Mouse (Mus musculus): ENCODE measurements around the gene Rgs13. TPM values are rescaled to one million over a fixed set of nuclear protein-coding genes. Genes with fewer than 3 reads are reported as not detected.

Rgs13 gene
- 0.65 TPM in 1 of 2 replicates, not detected in the other for polyA plus RNA-seq (2011; ENCODE audit: insufficient read depth, insufficient read length, low replicate concordance, missing spikeins)

GRCm38 (mm10) chr1:144177166-144177565 is at the start of gene Rgs13:
TSS of gene Rgs13 (minus strand) at chr1:144177372.
- 74% methylated on average over 5 of the region's 5 CpGs for WGBS
- H3K27ac ChIP-seq (ENCODE audit: control insufficient read depth, insufficient read depth, low read depth, low read length, poor library complexity) = no peak within 1 kb of the TSS
- no peak within 1 kb of the TSS for H3K4me3 ChIP-seq (replicated peaks; ENCODE audit: control insufficient read depth, low read depth, low read length)
- H3K4me1 ChIP-seq (ENCODE audit: control insufficient read depth, insufficient read depth, low read length) = no peaks in the 10 kb centered on the region
- no peak for TF ChIP-seq POLR2A (IDR thresholded peaks at IDR 0.05; ENCODE audit: borderline replicate concordance, control insufficient read depth, low read depth, low read length)
- no peak for TF ChIP-seq CTCF (IDR thresholded peaks at IDR 0.05; ENCODE audit: control insufficient read depth, insufficient read depth, low read length)

- no peak overlapping the region for H3K4me3 ChIP-seq (replicated peaks; ENCODE audit: control insufficient read depth, low read depth, low read length)
- H3K4me1 ChIP-seq (ENCODE audit: control insufficient read depth, insufficient read depth, low read length) = no peaks in the 10 kb centered on the region
- H3K27ac ChIP-seq (ENCODE audit: control insufficient read depth, insufficient read depth, low read depth, low read length, poor library complexity) = no peak overlapping the region
- no peak for TF ChIP-seq CTCF (IDR thresholded peaks at IDR 0.05; ENCODE audit: control insufficient read depth, insufficient read depth, low read length)
Measured at GRCm38 (mm10) chr1:144215230-144215629, 38.1 kb upstream of the Rgs13 start.

GRCm38 (mm10) chr1:144210912-144211311 is 33.7 kb upstream of the Rgs13 start:
- H3K4me1 ChIP-seq (ENCODE audit: control insufficient read depth, insufficient read depth, low read length) = no peaks in the 10 kb centered on the region

GRCm38 (mm10) chr1:144206281-144207061 is 29.3 kb upstream of the Rgs13 start:
- Histone ChIP-seq H3K4me1 (ENCODE audit: control insufficient read depth, insufficient read depth, low read length) (no peaks in the 10 kb centered on the region; the same call in 1 of the 2 replicates), H3K27ac (ENCODE audit: control insufficient read depth, insufficient read depth, low read depth, low read length, poor library complexity) (no peak overlapping the region), H3K4me3 (replicated peaks; ENCODE audit: control insufficient read depth, low read depth, low read length) (no peak overlapping the region)
- WGBS = 67% methylated on average over 7 of the region's 7 CpGs
- no peak for TF ChIP-seq CTCF (IDR thresholded peaks at IDR 0.05; ENCODE audit: control insufficient read depth, insufficient read depth, low read length)
- TF ChIP-seq POLR2A (IDR thresholded peaks at IDR 0.05; ENCODE audit: borderline replicate concordance, control insufficient read depth, low read depth, low read length) = no peak

More at GRCm38 (mm10) chr1:144210912-144211311, 33.7 kb upstream of the Rgs13 start:
- TF ChIP-seq CTCF (IDR thresholded peaks at IDR 0.05; ENCODE audit: control insufficient read depth, insufficient read depth, low read length) (no peak), POLR2A (IDR thresholded peaks at IDR 0.05; ENCODE audit: borderline replicate concordance, control insufficient read depth, low read depth, low read length) (no peak)
- H3K27ac ChIP-seq (ENCODE audit: control insufficient read depth, insufficient read depth, low read depth, low read length, poor library complexity) = no peak overlapping the region
- no peak overlapping the region for H3K4me3 ChIP-seq (replicated peaks; ENCODE audit: control insufficient read depth, low read depth, low read length)
- WGBS = 57% methylated on average over 3 of the region's 3 CpGs

- WGBS = 69% methylated on average over 2 of the region's 2 CpGs
- Histone ChIP-seq H3K27ac (ENCODE audit: control insufficient read depth, insufficient read depth, low read depth, low read length, poor library complexity) (no peak overlapping the region), H3K4me1 (ENCODE audit: control insufficient read depth, insufficient read depth, low read length) (no peaks in the 10 kb centered on the region; the same call in 1 of the 2 replicates), H3K4me3 (replicated peaks; ENCODE audit: control insufficient read depth, low read depth, low read length) (no peak overlapping the region)
- no peak for TF ChIP-seq CTCF (IDR thresholded peaks at IDR 0.05; ENCODE audit: control insufficient read depth, insufficient read depth, low read length)
- no peak for TF ChIP-seq POLR2A (IDR thresholded peaks at IDR 0.05; ENCODE audit: borderline replicate concordance, control insufficient read depth, low read depth, low read length)
Measured at GRCm38 (mm10) chr1:144204766-144205165, 27.6 kb upstream of the Rgs13 start.

GRCm38 (mm10) chr1:144202939-144203338 is 25.8 kb upstream of the Rgs13 start:
- H3K4me3 ChIP-seq (replicated peaks; ENCODE audit: control insufficient read depth, low read depth, low read length) = no peak overlapping the region
- TF ChIP-seq POLR2A (IDR thresholded peaks at IDR 0.05; ENCODE audit: borderline replicate concordance, control insufficient read depth, low read depth, low read length) (no peak), CTCF (IDR thresholded peaks at IDR 0.05; ENCODE audit: control insufficient read depth, insufficient read depth, low read length) (no peak)
- no peaks in the 10 kb centered on the region; the same call in 1 of the 2 replicates for H3K4me1 ChIP-seq (ENCODE audit: control insufficient read depth, insufficient read depth, low read length)
- no peak overlapping the region for H3K27ac ChIP-seq (ENCODE audit: control insufficient read depth, insufficient read depth, low read depth, low read length, poor library complexity)
- 44% methylated on average over 4 of the region's 4 CpGs for WGBS

GRCm38 (mm10) chr1:144200496-144200895 is 23.3 kb upstream of the Rgs13 start:
- no peak overlapping the region for H3K27ac ChIP-seq (ENCODE audit: control insufficient read depth, insufficient read depth, low read depth, low read length, poor library complexity)
- 1% methylated on average over 2 of the region's 2 CpGs for WGBS
- H3K4me1 ChIP-seq (ENCODE audit: control insufficient read depth, insufficient read depth, low read length) = no peaks in the 10 kb centered on the region; the same call in 1 of the 2 replicates
- TF ChIP-seq POLR2A (IDR thresholded peaks at IDR 0.05; ENCODE audit: borderline replicate concordance, control insufficient read depth, low read depth, low read length) = no peak
- TF ChIP-seq CTCF (IDR thresholded peaks at IDR 0.05; ENCODE audit: control insufficient read depth, insufficient read depth, low read length) = no peak
- no peak overlapping the region for H3K4me3 ChIP-seq (replicated peaks; ENCODE audit: control insufficient read depth, low read depth, low read length)

- WGBS = 2% methylated on average over 1 of the region's 1 CpGs
- no peaks in the 10 kb centered on the region; the same call in 1 of the 2 replicates for H3K4me1 ChIP-seq (ENCODE audit: control insufficient read depth, insufficient read depth, low read length)
- H3K4me3 ChIP-seq (replicated peaks; ENCODE audit: control insufficient read depth, low read depth, low read length) = no peak overlapping the region
- TF ChIP-seq CTCF (IDR thresholded peaks at IDR 0.05; ENCODE audit: control insufficient read depth, insufficient read depth, low read length) (no peak), POLR2A (IDR thresholded peaks at IDR 0.05; ENCODE audit: borderline replicate concordance, control insufficient read depth, low read depth, low read length) (no peak)
- H3K27ac ChIP-seq (ENCODE audit: control insufficient read depth, insufficient read depth, low read depth, low read length, poor library complexity) = no peak overlapping the region
Measured at GRCm38 (mm10) chr1:144199538-144199937, 22.4 kb upstream of the Rgs13 start.
